Mouse (Mus musculus) heart, adult 8-10 months (tissue): Measurements from ENCODE around the gene Camta1. TPM values are rescaled to one million over a fixed set of nuclear protein-coding genes. Genes with fewer than 3 reads are reported as not detected.

Experiments
- DNase-seq: peaks from one replicate; pipeline ENCODE4 v3.0.0; 2022; ENCODE audit warnings: low spot score
- total RNA-seq, 4 experiments: library from RNA; stranded (reverse); gene quantifications; 2 replicates each; pipeline ENCODE4 v1.2.4; 2022

The Camta1 gene
- total RNA-seq, 4 experiments from 2014 or later, result 185 to 232 (median 202) TPM

DNA sequence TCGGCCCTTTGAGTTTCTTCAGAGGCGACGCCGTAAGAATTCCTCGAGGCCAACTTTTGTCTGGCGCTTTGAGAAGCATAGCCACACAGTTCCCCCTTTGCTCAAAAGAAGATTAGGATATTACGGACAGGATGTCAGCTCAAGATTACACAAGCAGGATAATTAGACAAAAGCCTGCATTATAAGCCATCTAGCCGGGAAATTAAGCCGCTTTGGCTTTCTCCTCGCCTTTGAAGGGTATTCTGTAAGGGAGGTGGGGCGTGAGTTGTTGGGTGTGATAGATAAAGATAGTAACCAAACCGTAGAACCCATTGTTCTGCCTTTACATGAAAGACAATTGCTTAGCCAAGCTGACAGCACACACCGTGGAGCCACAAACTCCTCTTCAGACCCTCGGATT, 579.6 kb downstream of the Camta1 start:
- no peak for DNase-seq

DNA sequence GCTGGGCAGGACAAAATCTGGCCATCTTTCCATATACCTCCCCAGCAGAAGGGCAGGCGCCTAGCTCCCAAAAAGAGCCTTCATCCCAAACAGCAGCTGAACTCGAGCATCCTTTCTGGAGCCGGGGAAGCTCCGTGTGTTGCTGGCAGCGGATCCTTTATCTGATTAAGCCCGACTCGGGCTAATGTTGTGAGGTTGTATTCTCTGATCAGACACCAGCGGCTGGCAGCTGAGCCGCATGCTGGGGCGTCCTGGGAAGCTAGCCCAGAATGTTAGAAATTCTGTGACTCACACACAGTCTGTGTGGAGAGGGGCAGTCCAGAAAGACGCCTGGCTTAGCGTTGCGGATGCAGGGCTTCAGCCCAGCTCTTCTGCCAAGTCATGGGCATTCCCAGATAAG, 586.4 kb downstream of the Camta1 start:
- no peak for DNase-seq

DNA sequence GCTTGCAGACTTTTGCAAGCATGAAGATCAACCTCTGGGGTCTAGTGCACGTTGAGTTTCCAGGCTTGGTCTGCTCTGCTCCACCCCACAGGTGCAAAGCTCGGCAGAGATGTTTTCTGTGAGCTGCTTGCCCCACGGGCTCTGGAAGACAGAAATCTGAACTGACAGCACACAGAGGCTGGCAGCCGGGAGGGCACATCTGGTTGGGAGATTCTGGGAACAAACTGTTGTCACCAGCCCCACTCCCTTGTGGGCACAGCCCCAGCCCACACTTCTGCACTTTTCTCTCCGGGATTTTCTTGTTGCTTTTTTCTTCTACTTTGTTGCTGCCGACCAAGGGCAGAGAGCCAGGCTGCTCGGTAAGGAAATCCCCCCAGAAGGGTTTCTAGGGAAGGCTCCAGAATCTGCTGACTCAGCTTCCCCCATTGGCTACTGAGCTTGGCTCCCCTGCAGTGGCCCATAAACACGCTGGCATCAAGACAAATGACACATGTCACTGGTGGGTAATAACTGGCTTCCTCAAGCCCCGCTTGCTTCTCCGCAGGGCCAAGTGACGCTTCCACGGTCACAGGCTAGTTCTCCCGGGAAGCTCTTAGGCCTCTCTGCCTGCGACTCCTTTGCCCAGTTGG, 597.8 kb downstream of the Camta1 start:
- no peak for DNase-seq

DNA sequence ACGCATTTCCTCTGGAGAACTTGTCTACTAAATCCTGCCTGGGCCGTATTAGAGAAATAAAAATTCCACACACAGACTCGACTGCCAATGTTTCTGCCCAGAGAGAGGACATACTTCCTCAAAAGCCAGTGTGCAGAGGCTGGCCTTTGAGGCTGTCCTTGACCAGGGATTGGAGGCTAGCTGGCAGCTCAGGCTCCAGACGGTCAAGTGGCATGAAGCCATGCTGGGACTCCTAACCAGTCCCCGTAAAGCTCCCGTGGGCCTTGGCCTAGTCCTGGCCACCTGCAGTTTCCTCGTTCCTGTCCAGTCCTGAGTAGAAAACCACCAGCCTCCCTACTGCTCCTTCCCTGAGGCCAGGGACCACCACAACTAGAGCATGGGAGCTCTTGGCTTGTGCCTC, 598.6 kb downstream of the Camta1 start:
- no peak for DNase-seq

DNA sequence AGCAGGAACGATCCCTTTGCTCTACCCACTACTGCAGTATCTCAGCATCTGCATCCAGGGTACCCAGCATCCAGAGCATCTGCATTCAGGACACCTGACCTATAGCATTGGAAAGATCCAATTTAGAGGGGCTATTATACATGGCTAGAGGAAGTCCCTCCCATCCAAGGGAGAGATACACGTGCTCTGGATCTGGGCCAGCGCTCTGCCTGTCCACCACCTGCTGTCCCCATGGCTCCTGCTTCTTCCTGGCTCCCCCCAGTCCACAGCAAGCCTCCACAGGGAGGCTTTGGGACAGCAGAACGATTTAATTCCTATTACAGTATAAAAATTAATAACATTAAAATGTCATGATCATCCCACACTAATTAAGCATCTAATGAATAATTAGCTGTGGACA, 605.1 kb downstream of the Camta1 start:
- no peak for DNase-seq

DNA sequence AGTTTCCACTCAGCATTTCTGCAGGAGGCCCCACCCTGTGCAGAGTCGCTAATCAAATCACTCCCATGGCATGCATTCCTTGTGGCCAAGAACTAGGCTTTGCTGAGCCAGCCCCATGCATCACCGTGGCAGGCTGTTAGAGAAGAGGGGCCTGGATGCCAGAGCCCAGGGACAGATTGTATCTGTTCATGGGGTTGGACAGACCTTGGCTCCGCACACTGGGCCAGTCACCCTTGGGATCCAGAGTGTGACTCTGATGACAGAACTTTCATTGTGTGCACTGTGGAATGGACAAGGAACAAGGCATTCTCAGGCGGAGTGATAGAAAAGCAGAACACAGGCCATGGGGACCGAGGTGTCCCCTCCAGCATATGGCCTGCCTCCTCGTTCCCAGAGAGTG, 610.9 kb downstream of the Camta1 start:
- no peak for DNase-seq

DNA sequence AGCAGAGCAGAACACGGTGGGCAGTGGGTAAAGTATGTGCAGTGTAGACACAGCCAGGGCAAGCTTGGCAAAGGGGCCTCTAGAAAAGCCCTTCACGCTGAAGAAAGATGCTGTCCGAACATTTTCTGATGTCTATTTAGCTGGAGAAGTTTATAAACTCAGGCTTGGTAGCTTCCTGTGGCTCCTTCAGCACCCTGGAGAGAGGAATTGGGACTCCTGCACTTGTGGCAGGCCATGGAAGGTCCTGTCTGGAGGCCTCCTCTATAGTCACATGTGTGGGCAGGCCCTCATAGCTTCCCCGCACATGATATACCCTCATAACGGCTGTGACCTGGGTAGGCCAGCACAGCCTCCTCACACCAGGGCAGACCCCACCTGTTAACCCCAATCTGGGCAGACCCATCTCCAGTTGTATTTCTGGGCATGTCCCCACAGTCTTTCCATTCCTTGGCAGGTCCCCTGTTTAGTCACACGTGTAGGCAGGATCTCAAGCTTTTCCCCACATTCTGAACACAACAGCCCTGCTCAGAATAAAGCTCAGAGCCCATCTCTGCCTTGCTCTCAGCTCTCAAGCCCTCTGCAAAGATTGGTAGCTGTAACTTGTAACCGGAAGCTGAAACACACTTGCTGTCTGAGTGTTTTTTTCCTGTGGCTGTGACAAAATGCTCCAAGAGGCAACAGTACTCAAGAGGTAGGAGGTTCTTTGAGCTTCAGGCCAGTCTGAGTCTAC, 616.4 kb downstream of the Camta1 start:
- no peak for DNase-seq

DNA sequence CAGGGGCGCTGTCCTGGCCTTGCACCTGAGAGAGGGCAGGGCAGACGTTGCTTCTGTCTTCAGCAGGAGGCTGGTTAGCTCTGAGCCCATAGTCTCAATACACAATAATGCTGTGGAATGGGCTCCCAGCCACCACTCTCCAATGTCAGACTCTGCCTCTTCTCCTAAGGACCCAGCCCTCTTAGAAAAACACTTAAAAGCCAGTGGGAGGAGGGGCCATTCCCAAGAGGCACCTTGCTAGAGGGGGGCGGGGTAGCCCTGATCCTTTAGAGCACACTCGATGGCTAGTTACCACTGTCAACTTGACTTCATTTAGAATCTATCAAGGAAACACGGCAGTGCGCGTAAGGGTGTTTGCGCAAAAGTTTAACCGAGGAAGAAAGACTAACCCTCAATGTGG, 618.2 kb downstream of the Camta1 start:
- no peak for DNase-seq

DNA sequence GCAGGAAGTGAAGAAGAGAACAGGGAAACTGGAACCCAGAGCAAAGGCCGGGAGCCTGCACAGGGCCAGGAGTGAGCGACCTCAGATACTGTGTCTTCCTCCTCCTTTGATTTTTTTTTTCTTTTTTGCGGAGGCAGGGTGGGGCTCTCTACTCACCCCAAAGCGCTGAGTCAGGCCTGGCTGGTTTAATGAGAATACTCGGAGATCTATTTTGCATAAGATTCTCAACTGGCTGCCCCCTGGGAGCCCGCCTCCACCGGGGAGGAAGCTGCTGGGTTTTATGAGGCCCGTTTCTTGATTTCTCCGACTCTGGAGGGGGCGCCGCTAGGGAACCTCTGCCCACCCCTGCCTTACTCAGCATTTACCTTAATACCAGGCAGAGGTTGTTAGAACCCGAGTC, 618.9 kb downstream of the Camta1 start:
- no peak for DNase-seq

DNA sequence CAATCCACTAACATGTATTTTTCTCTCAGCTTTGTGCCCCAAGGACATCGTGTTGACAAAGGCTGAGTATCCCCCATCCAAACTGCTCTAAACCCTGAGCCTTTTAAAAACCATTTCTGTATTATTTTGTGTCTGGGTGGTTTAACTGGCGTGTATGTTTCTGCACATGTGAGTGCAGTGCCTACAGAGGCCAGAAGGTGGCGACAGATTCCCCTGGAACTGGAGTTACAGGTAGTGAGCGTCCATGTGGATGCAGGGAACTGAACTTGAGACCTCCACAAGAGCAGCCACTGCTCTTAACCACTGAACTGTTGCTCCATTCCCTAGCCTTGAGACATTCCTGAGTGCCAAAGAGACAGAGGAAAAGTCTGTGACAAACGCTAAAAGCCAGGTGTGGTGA, 621.2 kb downstream of the Camta1 start:
- no peak for DNase-seq

DNA sequence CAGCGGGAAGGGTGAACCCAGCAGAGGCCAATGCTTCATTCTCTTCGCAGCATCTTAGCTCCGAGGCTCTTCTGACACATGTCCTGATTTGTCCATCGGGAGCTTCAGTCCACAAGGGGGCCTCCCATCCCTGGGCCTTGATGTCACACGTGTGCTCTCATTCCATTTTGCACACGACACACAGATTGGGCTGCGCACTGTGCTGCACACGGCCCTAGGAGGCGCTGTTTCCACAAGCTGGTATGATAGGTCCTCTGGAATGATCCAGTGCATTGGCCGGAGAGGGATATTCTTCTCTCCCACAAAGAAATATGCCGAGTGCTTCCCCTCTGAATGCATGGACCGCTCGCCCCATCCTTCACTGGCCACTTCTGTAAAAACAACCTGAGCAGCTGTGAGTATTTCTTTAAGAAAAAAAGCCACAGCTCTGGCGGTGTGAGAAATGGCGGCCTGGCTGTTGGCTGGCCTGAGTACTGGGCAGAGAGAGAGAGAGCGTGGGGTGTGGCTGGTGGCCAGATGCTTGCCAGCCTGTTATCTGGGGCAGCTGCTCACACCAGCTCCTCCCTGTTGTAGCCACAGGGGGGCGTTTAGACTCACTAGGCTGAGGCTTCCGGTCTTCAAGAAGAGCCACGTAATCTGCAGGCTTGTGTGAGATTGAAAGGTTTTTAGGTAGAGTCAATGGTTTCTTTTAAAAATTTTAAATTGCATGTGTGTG, 622.5 kb downstream of the Camta1 start:
- DNase-seq, result peak; percentile 35

DNA sequence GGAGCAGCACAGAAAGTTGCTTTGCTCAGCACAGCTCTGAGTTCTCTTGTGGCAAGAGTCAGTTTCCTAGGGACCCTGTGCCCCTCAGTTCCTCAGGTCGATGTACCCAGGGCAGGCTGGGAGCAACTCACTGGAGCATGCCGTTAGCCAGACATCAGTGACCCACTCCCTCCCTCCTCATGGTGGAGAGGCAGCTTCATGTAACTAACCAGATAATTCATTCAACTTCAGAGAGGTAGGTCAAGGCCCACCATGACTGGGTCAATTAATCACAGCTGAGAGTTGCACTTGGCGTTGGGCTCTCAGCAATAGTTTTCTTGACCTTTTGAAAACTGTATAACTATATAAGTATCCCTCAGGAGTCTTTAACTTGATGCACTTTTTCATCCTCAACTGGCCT, 624.2 kb downstream of the Camta1 start:
- DNase-seq, result no peak

DNA sequence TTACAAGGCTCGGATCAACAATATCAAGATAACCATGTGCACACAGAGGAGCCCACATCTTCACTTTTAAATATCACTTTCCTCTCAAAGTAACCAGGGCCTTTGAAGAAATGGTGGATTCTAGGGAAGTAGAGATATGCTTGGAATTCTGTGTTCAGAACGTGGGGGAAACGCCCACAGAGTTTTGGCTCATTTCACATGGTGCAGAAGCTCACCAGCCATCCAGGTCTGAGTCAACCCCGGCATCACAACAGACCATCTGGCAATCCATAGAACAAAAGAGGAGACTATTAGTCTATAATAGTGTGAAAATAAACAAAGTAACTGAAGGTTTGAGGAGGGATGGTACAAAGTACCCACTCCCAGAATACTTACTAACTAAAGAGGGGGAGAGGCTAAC, 626.7 kb downstream of the Camta1 start:
- no peak for DNase-seq

DNA sequence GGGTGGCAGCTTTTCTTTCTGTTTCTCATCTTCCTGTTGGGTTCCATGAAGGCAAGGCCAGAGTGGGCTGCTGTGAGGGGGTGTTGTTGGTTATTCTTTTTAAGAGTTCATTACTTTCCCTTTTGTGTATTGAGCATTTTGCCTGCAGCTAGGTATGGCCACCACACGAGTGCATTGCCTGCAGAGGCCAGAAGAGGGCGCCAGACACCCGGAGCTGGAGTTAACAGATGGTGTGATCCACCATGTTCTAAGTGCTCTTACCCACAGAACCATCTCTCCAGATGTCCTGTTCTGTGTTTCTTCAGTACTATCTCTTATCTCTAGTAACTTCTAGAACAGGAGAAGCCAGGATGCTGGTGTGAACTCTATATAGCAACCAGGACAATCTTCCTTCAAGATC, 629.6 kb downstream of the Camta1 start:
- no peak for DNase-seq

DNA sequence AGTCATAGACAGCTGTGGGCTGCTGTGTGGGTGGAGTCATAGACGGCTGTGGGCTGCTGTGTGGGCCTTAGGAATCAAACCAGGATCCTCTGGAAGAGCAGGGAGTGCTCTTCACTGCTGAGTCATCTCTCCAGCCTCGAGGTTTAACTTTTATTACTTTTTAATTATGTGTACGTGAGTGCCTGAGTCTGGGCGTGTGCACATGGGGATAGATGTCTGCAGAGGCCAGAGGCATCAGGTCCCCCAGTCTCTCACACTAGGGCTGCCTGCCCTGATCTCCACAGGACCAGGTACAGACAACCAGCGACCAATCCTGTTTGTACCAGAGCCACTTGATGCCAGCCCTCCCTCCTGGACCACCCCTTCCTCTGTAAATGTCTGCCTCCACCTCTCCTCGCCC, 632.6 kb downstream of the Camta1 start:
- DNase-seq, result no peak

DNA sequence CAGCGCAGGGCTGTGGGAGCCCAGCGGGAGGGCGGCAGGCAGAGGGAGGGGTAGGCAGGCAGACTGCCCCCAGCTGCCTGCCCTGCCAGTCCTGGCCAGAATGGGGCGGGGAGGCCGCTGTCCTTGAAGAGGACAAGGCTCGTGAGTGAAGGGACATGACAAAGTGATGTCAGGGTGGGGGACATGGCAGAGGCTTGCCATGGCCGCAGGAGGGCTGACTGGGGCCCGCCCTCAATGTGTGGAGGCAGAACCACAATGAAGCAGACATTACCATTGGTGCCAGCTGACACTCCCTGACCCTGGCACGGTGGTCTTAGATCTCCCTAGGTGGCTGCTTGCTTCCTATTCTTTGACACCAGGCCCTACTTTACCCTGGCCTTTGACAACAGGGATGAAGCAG, 635.2 kb downstream of the Camta1 start:
- DNase-seq, result no peak

DNA sequence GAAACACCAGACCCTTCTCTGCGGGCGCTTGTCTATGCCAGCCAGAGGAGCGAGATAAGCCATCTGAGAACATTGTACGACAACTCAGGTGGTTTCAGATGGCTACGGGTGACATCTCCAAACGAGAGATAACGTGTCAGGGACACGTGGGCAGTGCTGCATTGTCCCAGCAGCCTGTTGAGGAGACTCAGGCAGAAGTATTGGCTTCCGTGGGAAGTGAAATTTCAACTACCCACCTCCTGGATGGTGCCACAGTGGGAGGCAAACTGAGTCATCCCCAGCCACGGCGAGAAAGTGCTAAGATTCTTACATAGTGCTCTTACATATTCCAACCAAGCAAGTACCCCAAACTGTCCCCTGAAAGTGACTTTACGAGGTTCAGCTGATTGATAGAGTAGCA, 637.7 kb downstream of the Camta1 start:
- no peak for DNase-seq

DNA sequence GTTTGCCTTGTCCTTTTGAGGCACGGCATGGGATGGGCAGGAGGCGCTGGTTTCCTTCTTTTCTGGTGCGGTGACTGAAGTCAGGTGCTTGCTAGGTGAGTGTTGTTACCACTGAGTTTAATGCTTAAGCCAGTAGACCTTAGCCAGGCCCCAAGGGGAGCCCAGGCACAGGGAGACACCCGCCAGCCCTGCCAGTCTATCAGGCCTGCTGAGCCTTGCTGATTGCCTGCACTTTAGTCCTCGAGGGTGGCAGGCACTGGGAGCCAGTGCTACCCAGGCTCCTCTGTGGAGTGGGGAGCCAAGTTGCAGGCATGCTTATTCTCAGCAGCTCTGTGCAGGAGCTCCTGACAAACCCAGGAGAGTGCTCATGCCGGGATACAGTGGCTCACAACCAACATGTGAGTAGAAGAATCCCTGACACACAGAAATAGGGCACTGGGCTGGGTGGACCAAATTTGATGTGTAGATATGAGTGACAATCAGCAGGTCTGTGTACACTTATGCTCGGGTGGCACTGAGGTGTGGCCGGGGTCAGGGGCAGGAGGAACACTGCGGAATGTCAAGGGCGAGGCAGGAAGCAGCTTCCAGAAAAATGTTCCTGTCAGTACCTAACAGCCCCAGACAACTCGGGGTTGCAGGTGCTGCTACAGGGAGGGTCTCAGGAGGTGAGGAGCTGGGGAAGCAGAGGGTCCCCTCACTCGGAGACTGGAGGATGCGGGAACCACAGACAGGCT, 638.2 kb downstream of the Camta1 start:
- no peak for DNase-seq

DNA sequence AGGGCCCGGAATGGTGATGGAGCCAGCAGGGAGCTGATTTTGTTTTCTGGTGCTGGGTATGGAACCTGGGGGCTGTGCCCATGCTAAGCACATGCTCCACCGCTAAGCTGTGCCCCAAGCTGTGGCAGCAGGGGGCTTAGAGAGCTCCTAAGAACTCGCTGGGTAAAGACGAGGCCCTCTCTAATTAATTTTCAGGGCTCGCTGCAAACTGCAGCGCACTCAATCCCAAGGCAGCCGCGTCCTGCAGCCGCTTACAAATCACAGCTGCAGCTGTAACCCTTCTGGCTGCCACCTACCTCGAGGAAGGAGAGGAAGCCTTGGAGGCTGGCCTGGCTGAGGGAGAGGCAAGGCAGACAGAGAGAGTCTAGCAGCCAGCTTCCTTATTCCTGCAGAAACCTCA, 639.0 kb downstream of the Camta1 start:
- DNase-seq, result no peak

DNA sequence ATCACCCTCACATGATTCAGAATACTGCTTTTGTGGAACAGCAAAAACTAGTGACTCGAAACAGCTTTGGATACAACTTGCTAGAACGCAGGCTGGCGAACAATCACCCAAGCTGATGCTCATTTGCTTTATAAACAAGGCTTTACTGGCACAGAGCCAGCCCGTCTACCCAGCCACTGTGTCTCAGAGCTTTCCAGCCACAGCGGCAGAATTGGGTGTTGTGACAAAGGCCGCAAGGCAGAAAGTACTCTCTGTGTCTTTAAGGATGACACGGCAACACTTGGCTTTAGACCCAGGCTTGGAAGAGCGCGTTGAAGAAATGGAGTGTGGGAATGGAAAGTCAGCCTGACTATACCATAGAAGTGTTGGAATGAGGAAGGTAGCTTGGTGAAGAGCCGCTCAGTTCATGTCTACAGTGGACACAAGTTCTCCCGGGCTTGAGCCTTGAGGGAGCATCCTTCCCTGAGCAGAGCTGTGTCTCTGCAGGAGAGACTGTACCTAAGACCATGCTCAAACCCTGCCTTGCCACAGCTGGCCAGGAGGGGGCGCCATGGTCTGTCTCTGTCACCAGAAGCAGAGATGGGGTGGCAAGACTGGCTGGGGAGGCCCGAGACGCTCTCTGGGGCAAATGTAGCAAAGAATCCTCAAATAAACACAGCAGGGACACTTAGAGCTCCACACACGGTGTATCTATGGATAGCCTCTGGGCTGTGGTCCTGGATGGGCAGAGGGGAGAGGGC, 645.0 kb downstream of the Camta1 start:
- DNase-seq, result no peak

DNA sequence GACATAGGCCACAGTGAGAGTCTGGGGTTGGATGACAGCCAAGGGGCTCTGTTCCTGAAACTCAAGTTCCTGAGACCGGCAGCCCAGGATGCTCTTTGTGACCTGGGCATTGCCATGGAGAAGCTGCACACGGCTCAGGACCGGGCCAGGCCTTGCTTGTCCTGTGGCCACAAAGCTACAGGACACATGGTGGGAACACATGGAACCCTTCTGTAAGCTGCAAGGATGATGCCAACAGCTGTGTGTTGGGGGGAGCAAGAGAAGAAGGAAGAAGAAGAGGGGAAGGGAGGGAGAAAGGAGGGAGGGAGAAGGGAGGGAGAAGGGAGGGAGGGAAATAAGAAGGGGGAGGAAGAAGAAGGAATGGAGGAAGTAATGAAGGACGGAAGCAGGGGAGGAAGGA, 645.8 kb downstream of the Camta1 start:
- no peak for DNase-seq

DNA sequence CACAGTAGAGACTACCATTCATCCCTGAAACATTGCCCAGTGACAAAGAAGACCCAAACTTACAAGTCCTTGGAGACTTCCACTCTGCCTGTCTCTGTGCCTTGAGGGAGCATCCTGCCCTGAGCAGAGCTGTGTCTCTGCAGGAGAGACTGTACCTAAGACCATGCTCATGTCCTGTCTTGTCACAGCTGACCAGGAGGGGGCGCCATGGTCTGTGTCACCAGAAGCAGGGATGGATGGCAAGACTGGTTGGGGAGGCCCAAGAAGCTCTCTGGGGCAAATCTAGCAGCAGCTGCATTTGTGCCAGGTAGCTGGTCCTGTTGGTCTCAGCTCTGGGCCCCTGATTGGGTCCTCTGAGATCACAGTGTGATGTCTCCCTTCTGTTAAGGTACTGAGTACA, 646.5 kb downstream of the Camta1 start:
- no peak for DNase-seq
